Mouse (Mus musculus) lung, adult 2 months (tissue): ENCODE results near the gene Enpp4.

ENCODE experiments used
- CTCF ChIP-seq: fragments of 200-500 bp; IDR thresholded peaks from 2 replicates; pipeline ENCODE4 v1.5.1; 2011; ENCODE audit warnings: mild to moderate bottlenecking, low read length, control low read depth; ENCODE audit not compliant: insufficient read depth
- POLR2A ChIP-seq: fragments of 200-500 bp; IDR thresholded peaks from 2 replicates; pipeline ENCODE4 v1.6.1; 2011; ENCODE audit warnings: low read depth, mild to moderate bottlenecking, control low read depth, low read length, borderline replicate concordance; ENCODE audit errors: extremely low read depth

DNA sequence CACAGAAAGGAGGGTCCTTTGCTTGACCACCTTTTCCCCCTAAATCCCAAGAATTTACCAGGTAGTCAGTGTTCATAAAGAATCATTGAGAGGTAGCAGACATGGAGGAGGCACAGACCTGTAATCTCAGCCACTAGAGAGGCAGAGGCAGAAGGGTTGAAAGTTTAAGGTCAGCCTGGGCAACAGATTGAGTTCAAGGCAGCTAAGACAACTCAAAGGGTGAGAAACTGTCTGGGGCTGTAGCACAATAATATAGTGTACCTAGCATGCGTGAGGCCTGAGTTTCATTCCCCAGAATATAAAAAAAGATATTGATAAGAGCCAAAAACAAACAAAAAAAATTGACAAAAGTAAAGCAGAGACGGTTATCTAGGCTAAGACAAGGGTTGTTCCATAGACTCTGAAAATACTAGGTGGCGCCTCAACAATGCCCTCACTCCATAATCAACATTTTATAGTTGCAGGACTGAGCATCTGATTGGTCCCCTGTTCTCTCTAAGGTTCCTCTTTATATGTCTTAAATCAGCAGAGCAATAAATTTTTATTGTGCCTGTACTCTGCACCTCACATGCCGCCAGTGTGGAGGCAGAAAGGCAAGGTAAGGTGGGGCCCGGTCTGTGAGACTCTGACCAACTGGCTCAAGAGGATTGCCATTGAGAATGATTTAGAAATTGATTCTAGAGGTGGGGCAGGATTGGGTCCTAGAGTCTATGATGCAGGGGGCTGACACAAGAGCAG, 42.7 kb upstream of the Enpp4 start:
- TF ChIP-seq CTCF: no peak
- TF ChIP-seq POLR2A: no peak
